Mouse (Mus musculus): ENCODE measurements around the gene Acer3. TPM values are rescaled to one million over a fixed set of nuclear protein-coding genes. Genes with fewer than 3 reads are reported as not detected.
"Not testable (repeated sequence)": the region's sequence is repeated elsewhere in the genome, so short reads cannot be mapped to it uniquely, and the experiment has no call there.

Acer3 gene
- polyA plus RNA-seq, 1 experiment from 2014 or later, result 25.6 TPM

DNA sequence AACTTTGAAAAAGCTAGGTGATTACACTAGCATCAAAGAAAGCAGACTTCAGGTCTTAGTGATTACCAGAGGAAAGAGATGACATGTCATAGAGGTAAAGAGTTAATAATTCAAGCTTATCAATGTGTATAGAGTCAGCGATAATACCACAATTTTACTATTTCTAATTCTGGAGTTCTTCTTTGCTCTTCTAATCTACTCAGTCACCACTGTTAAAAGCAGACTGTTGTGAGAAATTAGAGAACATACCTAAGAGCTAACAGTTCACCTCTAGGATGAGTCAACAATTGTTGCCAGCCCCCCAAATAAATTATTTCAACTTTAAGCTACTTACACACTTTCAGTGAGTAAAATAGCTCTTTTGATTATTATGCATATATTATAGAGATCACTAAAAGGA, 28.1 kb downstream of the Acer3 start:
- Histone ChIP-seq H3K36me3 (ENCODE audit: control insufficient read depth, insufficient read depth, low read length) (no peaks in the 10 kb centered on the region), H3K4me2 (replicated peaks; ENCODE audit: low read depth, low read length) (no peak overlapping the region), H3K4me3 (ENCODE audit: low read depth, low read length) (no peak overlapping the region), H3K9ac (replicated peaks; ENCODE audit: low read depth, low read length) (no peak overlapping the region), H3K27ac (ENCODE audit: low read length) (no peak overlapping the region), H3K9me3 (ENCODE audit: control insufficient read depth, low read depth, low read length) (no peaks in the 10 kb centered on the region), H3K4me1 (ENCODE audit: control insufficient read depth, insufficient read depth, low read length) (no peaks in the 10 kb centered on the region), H3K27me3 (ENCODE audit: control insufficient read depth, insufficient read depth, low read length) (no peaks in the 10 kb centered on the region)
- 94% methylated on average over 1 of the region's 1 CpGs for WGBS
- ATAC-seq (ENCODE audit: insufficient number of reproducible peaks, insufficient read depth, low FRiP score, low read depth), result no peak

DNA sequence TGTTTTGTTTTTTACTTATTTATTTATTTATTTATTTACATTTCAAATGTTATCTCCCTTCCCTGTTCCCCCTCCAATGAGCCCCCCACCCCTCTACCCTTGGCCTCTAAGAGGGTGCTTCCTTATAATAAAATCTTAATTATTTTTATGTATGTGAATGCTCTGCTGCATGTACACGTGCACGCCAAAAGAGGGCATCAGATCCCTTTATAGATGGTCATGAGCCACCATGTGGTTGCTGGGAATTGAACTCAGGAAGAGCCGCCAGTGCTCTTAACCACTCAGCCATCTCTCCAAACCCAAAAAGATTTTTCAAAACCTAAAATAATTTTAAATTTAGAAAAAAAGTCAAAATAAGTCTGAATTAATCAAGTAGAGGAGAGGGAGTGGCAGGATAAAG, 31.4 kb downstream of the Acer3 start:
- Histone ChIP-seq H3K4me1 (ENCODE audit: control insufficient read depth, insufficient read depth, low read length) (no peaks in the 10 kb centered on the region), H3K4me3 (ENCODE audit: low read depth, low read length) (no peak overlapping the region), H3K9ac (replicated peaks; ENCODE audit: low read depth, low read length) (no peak overlapping the region), H3K27ac (ENCODE audit: low read length) (no peak overlapping the region), H3K36me3 (ENCODE audit: control insufficient read depth, insufficient read depth, low read length) (no peaks in the 10 kb centered on the region), H3K4me2 (replicated peaks; ENCODE audit: low read depth, low read length) (no peak overlapping the region), H3K9me3 (ENCODE audit: control insufficient read depth, low read depth, low read length) (no peaks in the 10 kb centered on the region), H3K27me3 (ENCODE audit: control insufficient read depth, insufficient read depth, low read length) (no peaks in the 10 kb centered on the region)
- ATAC-seq (ENCODE audit: insufficient number of reproducible peaks, insufficient read depth, low FRiP score, low read depth), result no peak
- 41% methylated on average over 3 of the region's 3 CpGs for WGBS

DNA sequence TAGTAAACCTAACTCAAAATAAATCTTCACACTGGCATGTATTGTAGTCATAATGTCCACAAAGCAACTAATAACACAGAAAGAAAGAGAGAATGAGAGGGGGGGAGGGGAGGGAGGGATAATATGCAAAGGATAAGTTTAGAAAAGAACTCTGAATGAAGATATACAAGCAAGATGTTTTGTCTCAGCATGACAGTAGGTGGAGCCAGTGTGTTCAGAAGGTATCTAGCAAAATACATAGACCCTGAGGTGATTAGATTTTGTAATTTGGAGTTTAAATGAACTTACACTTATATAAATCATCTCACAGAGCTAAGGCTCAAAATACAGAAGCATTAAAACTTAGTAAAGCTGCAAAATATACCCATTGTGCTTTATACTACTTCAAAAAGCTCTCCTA, 44.7 kb downstream of the Acer3 start:
- Histone ChIP-seq H3K4me1 (ENCODE audit: control insufficient read depth, insufficient read depth, low read length) (no peaks in the 10 kb centered on the region), H3K36me3 (ENCODE audit: control insufficient read depth, insufficient read depth, low read length) (no peaks in the 10 kb centered on the region), H3K4me3 (ENCODE audit: low read depth, low read length) (no peak overlapping the region), H3K4me2 (replicated peaks; ENCODE audit: low read depth, low read length) (no peak overlapping the region), H3K9ac (replicated peaks; ENCODE audit: low read depth, low read length) (no peak overlapping the region), H3K9me3 (ENCODE audit: control insufficient read depth, low read depth, low read length) (no peaks in the 10 kb centered on the region), H3K27ac (ENCODE audit: low read length) (no peak overlapping the region), H3K27me3 (ENCODE audit: control insufficient read depth, insufficient read depth, low read length) (no peaks in the 10 kb centered on the region)
- ATAC-seq (ENCODE audit: insufficient number of reproducible peaks, insufficient read depth, low FRiP score, low read depth), result no peak

DNA sequence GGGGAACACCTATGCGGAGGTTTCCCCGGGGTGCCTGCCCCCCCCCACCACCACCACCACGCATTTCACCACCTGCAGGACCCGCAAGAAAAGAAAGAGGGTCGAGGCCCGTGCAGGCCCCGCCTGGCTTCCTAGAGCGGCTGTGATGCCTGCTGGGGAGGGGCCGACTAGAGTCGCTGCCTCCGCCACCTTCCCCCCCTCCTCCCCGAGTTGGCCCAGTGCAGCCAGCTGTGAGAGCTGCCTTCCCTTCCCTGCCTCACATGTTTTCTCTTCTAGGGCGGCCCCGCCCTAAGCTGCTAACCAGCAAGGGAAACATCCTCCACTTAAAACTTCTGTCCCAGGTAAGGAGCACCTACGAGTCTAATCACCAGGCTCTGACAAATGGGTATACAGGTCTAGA, 52.8 kb downstream of the Acer3 start:
- WGBS, result 27% methylated on average over 15 of the region's 15 CpGs

DNA sequence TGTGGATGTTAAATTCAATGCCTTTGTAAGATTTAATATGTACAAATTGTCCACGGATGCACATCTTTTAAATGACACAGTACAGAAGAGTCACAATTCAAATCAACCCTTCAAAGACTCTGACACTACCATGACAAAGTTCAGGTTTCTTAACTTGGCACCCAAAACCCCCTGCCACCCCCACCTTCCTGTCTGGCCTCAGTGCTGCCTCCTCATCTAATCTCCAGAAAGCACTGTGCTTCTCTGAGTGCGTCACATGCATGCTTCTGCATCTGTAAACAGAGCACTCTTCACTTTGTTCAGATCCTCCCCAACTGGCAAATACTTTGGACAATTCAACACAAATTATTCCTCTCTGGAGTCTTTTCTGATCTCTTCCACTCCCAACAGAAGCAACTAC, 68.5 kb downstream of the Acer3 start:
- Histone ChIP-seq H3K27ac (ENCODE audit: low read length) (no peak overlapping the region), H3K4me2 (replicated peaks; ENCODE audit: low read depth, low read length) (no peak overlapping the region), H3K36me3 (ENCODE audit: control insufficient read depth, insufficient read depth, low read length) (no peaks in the 10 kb centered on the region), H3K9ac (replicated peaks; ENCODE audit: low read depth, low read length) (no peak overlapping the region), H3K9me3 (ENCODE audit: control insufficient read depth, low read depth, low read length) (no peaks in the 10 kb centered on the region), H3K4me3 (ENCODE audit: low read depth, low read length) (no peak overlapping the region), H3K27me3 (ENCODE audit: control insufficient read depth, insufficient read depth, low read length) (no peaks in the 10 kb centered on the region), H3K4me1 (ENCODE audit: control insufficient read depth, insufficient read depth, low read length) (no peaks in the 10 kb centered on the region)
- no peak for ATAC-seq (ENCODE audit: insufficient number of reproducible peaks, insufficient read depth, low FRiP score, low read depth)
- WGBS, result 75% methylated on average over 2 of the region's 2 CpGs

More for the DNA sequence above, 52.8 kb downstream of the Acer3 start:
- not testable (repeated sequence) for H3K27ac ChIP-seq (ENCODE audit: low read length); H3K9ac ChIP-seq (replicated peaks; ENCODE audit: low read depth, low read length); H3K27me3 ChIP-seq (ENCODE audit: control insufficient read depth, insufficient read depth, low read length); H3K36me3 ChIP-seq (ENCODE audit: control insufficient read depth, insufficient read depth, low read length); H3K4me1 ChIP-seq (ENCODE audit: control insufficient read depth, insufficient read depth, low read length); H3K4me3 ChIP-seq (ENCODE audit: low read depth, low read length); ATAC-seq (ENCODE audit: insufficient number of reproducible peaks, insufficient read depth, low FRiP score, low read depth); H3K9me3 ChIP-seq (ENCODE audit: control insufficient read depth, low read depth, low read length)
- H3K4me2 ChIP-seq (replicated peaks; ENCODE audit: low read depth, low read length), result peak overlapping the region; percentile 27

DNA sequence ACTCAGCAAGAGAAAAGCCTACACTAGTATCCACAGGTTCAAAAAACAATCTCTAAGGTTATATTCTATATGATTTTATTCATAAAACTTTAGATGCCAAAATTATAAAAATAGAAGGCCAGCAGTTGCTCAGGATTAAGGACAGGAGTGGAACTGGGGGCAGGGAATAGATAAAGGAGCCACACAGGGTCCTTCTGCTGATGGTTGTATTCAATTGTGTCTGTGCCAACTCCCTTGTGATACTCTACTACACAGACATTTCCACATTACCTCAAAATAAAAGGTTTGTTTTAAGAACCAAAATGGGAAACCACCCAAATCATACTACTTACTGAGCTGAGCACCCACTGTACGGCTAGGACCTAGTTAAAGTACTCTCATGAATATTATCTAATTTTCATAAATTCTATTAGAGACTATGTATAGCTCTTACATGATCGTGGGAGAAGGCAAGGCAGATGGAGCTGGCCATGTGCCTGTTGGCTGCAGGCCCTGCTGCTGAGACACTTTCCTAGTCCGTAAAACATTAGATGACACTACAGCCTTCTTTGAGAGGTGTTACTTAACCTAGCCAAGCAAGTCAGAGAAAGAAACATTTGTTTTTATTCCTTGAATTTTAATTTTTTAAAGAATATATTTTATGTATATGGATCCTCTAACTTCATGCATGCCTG, 84.2 kb downstream of the Acer3 start:
- H3K4me3 ChIP-seq (ENCODE audit: low read depth, low read length), result no peak overlapping the region
- no peak overlapping the region for H3K27ac ChIP-seq (ENCODE audit: low read length)
- no peaks in the 10 kb centered on the region for H3K4me1 ChIP-seq (ENCODE audit: control insufficient read depth, insufficient read depth, low read length)
- WGBS, result 80% methylated on average over 3 of the region's 3 CpGs
- ATAC-seq (ENCODE audit: insufficient number of reproducible peaks, insufficient read depth, low FRiP score, low read depth), result no peak
- no peaks in the 10 kb centered on the region for H3K27me3 ChIP-seq (ENCODE audit: control insufficient read depth, insufficient read depth, low read length)
- no peaks in the 10 kb centered on the region for H3K36me3 ChIP-seq (ENCODE audit: control insufficient read depth, insufficient read depth, low read length)
- H3K9me3 ChIP-seq (ENCODE audit: control insufficient read depth, low read depth, low read length), result no peaks in the 10 kb centered on the region
- H3K4me2 ChIP-seq (replicated peaks; ENCODE audit: low read depth, low read length), result no peak overlapping the region
- H3K9ac ChIP-seq (replicated peaks; ENCODE audit: low read depth, low read length), result no peak overlapping the region

DNA sequence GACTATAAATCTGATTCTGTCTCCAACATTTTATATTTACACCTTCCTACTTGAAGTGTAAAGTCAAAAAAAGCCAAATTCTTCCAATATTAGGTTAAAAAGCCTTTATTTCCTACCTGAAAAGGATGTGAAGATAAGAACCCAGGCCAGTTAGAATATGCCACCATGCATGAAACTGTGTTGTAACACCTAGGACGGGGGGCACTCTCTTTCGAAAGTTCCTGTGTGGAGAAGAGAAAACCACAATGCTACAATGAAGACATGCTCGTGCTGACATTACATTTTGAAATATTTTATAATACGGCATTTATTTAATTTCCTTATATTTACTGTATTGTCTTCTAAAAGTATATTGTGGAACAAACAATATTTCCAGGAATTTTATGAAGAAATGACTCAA, 97.2 kb downstream of the Acer3 start:
- Histone ChIP-seq H3K36me3 (ENCODE audit: control insufficient read depth, insufficient read depth, low read length) (no peaks in the 10 kb centered on the region), H3K4me2 (replicated peaks; ENCODE audit: low read depth, low read length) (no peak overlapping the region), H3K9ac (replicated peaks; ENCODE audit: low read depth, low read length) (no peak overlapping the region), H3K4me1 (ENCODE audit: control insufficient read depth, insufficient read depth, low read length) (no peaks in the 10 kb centered on the region), H3K27ac (ENCODE audit: low read length) (no peak overlapping the region), H3K9me3 (ENCODE audit: control insufficient read depth, low read depth, low read length) (no peaks in the 10 kb centered on the region), H3K27me3 (ENCODE audit: control insufficient read depth, insufficient read depth, low read length) (no peaks in the 10 kb centered on the region), H3K4me3 (ENCODE audit: low read depth, low read length) (no peak overlapping the region)
- WGBS, result 90% methylated on average over 4 of the region's 4 CpGs
- no peak for ATAC-seq (ENCODE audit: insufficient number of reproducible peaks, insufficient read depth, low FRiP score, low read depth)

DNA sequence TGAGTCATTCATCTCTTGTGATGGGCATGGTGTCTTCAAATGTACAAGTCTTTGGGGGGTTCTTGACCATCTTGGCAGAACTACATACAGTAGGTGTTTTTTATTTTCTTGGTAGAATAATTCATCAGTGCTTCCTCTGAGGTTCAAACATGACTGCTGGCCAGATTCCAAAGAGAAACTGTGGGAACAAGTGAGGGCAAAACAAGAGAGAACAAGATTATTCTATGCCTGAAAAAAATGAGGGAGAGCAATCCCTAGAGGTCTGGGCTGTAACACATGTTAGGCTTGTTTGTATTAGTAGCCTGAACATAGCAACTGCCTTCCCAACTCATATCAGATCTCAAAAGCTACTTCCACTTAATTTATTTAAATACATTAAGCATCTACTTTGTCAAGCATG, 104.3 kb downstream of the Acer3 start:
- no peaks in the 10 kb centered on the region for H3K27me3 ChIP-seq (ENCODE audit: control insufficient read depth, insufficient read depth, low read length)
- ATAC-seq (ENCODE audit: insufficient number of reproducible peaks, insufficient read depth, low FRiP score, low read depth), result no peak
- H3K4me2 ChIP-seq (replicated peaks; ENCODE audit: low read depth, low read length), result no peak overlapping the region
- H3K36me3 ChIP-seq (ENCODE audit: control insufficient read depth, insufficient read depth, low read length), result no peaks in the 10 kb centered on the region
- no peaks in the 10 kb centered on the region for H3K4me1 ChIP-seq (ENCODE audit: control insufficient read depth, insufficient read depth, low read length)
- no peak overlapping the region for H3K4me3 ChIP-seq (ENCODE audit: low read depth, low read length)
- no peak overlapping the region for H3K27ac ChIP-seq (ENCODE audit: low read length)
- H3K9me3 ChIP-seq (ENCODE audit: control insufficient read depth, low read depth, low read length), result no peaks in the 10 kb centered on the region
- H3K9ac ChIP-seq (replicated peaks; ENCODE audit: low read depth, low read length), result no peak overlapping the region

DNA sequence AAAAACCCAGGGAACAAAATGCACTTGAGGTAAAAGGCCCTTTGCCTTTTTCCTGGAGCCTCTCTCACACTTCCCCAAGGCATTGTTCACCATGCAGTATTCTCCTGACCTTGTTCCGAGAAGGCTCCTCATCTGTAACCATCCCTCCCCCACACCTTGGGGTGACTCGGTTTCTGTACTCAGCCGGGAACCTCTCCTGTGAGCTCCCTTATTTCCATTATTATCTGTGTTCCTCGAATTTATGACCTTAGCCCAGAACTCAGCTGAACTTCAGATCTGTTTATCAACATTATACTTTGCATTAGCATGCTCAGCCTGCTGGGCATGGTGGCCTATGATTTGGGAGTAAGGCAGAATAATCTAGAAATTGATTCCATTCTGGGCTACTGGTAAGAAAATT, 118.1 kb downstream of the Acer3 start:
- Histone ChIP-seq H3K27ac (ENCODE audit: low read length) (no peak overlapping the region), H3K9ac (replicated peaks; ENCODE audit: low read depth, low read length) (no peak overlapping the region), H3K4me2 (replicated peaks; ENCODE audit: low read depth, low read length) (no peak overlapping the region), H3K36me3 (ENCODE audit: control insufficient read depth, insufficient read depth, low read length) (no peaks in the 10 kb centered on the region), H3K4me3 (ENCODE audit: low read depth, low read length) (no peak overlapping the region), H3K4me1 (ENCODE audit: control insufficient read depth, insufficient read depth, low read length) (no peaks in the 10 kb centered on the region; the same call in 1 of the 2 replicates), H3K9me3 (ENCODE audit: control insufficient read depth, low read depth, low read length) (no peaks in the 10 kb centered on the region), H3K27me3 (ENCODE audit: control insufficient read depth, insufficient read depth, low read length) (no peaks in the 10 kb centered on the region)
- WGBS, result 77% methylated on average over 4 of the region's 4 CpGs
- no peak for ATAC-seq (ENCODE audit: insufficient number of reproducible peaks, insufficient read depth, low FRiP score, low read depth)
